Mouse (Mus musculus): ENCODE measurements around the gene Clptm1. TPM values are rescaled to one million over a fixed set of nuclear protein-coding genes. Genes with fewer than 3 reads are reported as not detected.
"Not testable (repeated sequence)": the region's sequence is repeated elsewhere in the genome, so short reads cannot be mapped to it uniquely, and the experiment has no call there.

Gene Clptm1
- polyA plus RNA-seq, 1 experiment = 158 TPM

DNA sequence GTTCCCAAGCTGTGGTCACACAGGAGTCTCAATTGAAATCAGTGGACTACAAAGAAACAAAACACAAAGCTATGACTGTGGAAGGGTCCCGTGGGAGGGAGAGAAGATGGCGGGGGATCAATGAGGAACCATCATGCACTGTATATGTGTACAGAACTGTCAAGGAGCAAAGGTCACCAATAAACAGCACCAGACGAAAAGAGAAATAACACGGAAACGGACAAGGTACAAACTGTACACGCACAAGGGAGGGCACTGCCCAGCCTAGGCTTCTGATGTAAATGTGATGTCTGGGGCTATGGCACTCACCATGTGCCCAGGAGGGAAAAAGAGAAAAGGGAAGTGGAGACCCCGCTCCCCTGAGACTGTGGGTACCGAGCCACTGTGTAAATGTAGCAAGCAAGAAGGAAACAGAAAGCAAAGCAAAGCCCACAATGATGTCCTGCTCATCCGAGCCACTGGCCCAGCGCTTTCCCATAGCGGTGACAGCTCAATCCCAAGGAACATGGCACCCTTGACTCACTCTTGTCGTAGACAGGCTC lies 49.7 kb downstream of the Clptm1 start:
- Histone ChIP-seq H3K27me3 (ENCODE audit: control insufficient read depth, insufficient read depth, low read length) (no peaks in the 10 kb centered on the region), H3K4me3 (replicated peaks; ENCODE audit: insufficient read depth, low read depth, low read length) (no peak overlapping the region)
- WGBS = 87% methylated on average over 12 of the region's 12 CpGs

DNA sequence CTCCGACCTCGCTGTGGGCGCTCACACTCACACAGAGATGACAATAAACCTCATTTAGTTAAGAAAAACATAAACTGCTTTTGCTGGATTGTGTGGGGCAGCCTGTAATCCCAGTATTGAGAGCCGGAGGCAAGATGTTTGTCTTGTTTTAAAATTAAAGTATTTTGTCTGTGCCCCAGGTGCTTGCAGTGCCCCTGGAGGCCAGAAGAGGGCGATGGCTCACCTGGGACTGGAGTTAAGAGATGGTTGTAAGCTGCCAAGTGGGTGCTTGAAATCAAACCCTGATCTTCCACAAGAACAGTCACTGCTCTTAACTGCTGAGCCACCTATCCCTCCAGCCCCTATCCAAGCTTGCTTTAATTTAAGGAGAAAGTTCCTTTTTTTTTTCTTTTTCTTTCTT lies 53.9 kb downstream of the Clptm1 start:
- TF ChIP-seq CTCF (IDR thresholded peaks at IDR 0.05; ENCODE audit: borderline replicate concordance, insufficient read depth, low read depth, low read length) = no peak
- Histone ChIP-seq H3K4me1 (ENCODE audit: control insufficient read depth, insufficient read depth, low read length) (no peaks in the 10 kb centered on the region), H3K27ac (ENCODE audit: insufficient read depth, low read length) (no peak overlapping the region), H3K27me3 (ENCODE audit: control insufficient read depth, insufficient read depth, low read length) (no peaks in the 10 kb centered on the region), H3K4me3 (replicated peaks; ENCODE audit: insufficient read depth, low read depth, low read length) (no peak overlapping the region)
- DNase-seq = no peak
- WGBS = 72% methylated on average over 5 of the region's 5 CpGs

More for the DNA sequence above, 49.7 kb downstream of the Clptm1 start:
- TF ChIP-seq POLR2A (IDR thresholded peaks at IDR 0.05; ENCODE audit: borderline replicate concordance, insufficient read depth, low read length) (no peak), CTCF (IDR thresholded peaks at IDR 0.05; ENCODE audit: borderline replicate concordance, insufficient read depth, low read depth, low read length) (no peak)
- Histone ChIP-seq H3K27ac (ENCODE audit: insufficient read depth, low read length) (no peak overlapping the region), H3K4me1 (ENCODE audit: control insufficient read depth, insufficient read depth, low read length) (no peaks in the 10 kb centered on the region)
- no peak for DNase-seq

DNA sequence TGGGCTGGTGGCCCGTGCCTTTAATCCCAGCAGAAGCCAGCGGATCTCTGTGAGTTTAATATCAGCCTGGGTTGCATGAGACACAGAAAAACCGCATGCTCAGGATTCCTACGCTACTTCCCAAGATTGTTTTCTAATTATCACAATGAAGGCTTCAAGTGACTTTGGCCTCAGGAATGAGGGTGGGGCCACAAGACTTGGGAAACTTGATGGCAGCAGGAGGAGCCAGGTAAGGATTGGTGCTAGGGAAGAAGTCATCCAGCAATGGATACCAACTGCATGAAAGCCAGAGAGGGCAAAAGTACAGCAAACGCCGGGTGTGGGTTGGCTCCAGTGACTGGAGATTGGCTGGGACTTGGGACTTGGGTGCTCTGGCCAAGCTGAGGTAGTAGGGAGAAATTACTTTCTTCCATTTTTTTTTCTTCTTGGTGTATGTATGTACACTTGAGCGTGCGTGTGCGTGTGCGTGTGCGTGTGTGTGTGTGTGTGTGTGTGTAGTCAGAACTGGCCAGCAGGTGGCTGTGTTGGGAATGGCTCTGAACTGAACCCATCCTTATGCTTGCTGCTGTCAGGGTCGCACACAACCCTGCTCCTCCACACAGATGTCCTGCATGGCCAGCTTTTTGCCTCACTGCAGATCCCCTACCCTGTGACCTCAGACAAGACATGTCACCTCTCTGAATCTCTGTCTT lies 55.0 kb downstream of the Clptm1 start:
- no peak overlapping the region for H3K4me3 ChIP-seq (replicated peaks; ENCODE audit: insufficient read depth, low read depth, low read length)
- no peak overlapping the region for H3K27ac ChIP-seq (ENCODE audit: insufficient read depth, low read length)
- no peak for DNase-seq
- H3K27me3 ChIP-seq (ENCODE audit: control insufficient read depth, insufficient read depth, low read length) = no peaks in the 10 kb centered on the region
- no peaks in the 10 kb centered on the region for H3K4me1 ChIP-seq (ENCODE audit: control insufficient read depth, insufficient read depth, low read length)
- TF ChIP-seq POLR2A (IDR thresholded peaks at IDR 0.05; ENCODE audit: borderline replicate concordance, insufficient read depth, low read length) (no peak), CTCF (IDR thresholded peaks at IDR 0.05; ENCODE audit: borderline replicate concordance, insufficient read depth, low read depth, low read length) (no peak)
- 93% methylated on average over 12 of the region's 12 CpGs for WGBS

DNA sequence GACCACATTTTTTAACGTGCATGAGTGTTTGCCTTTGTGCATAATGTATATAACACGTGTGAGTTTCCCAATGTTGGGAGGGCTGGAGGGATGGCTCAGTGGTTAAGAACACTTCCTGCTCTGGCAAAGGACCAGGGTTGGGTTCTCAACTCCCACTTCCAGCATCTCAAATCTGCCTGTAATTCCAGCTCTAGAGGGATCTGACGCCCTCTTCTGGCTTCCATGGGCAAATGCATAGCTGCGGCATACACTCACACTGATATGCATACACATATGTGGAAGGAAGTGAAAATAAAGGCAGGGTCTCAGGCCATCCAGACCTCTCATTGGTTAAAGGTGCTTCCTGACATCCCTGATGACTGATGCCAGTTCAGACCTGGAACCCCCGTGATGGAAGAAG lies 57.5 kb downstream of the Clptm1 start:
- H3K27me3 ChIP-seq (ENCODE audit: control insufficient read depth, insufficient read depth, low read length) = no peaks in the 10 kb centered on the region
- H3K4me1 ChIP-seq (ENCODE audit: control insufficient read depth, insufficient read depth, low read length) = peaks cover 5% of the 10 kb centered on the region
- H3K4me3 ChIP-seq (replicated peaks; ENCODE audit: insufficient read depth, low read depth, low read length) = no peak overlapping the region
- TF ChIP-seq CTCF (IDR thresholded peaks at IDR 0.05; ENCODE audit: borderline replicate concordance, insufficient read depth, low read depth, low read length) = no peak
- no peak overlapping the region for H3K27ac ChIP-seq (ENCODE audit: insufficient read depth, low read length)
- no peak for DNase-seq
- WGBS = 82% methylated on average over 5 of the region's 5 CpGs

DNA sequence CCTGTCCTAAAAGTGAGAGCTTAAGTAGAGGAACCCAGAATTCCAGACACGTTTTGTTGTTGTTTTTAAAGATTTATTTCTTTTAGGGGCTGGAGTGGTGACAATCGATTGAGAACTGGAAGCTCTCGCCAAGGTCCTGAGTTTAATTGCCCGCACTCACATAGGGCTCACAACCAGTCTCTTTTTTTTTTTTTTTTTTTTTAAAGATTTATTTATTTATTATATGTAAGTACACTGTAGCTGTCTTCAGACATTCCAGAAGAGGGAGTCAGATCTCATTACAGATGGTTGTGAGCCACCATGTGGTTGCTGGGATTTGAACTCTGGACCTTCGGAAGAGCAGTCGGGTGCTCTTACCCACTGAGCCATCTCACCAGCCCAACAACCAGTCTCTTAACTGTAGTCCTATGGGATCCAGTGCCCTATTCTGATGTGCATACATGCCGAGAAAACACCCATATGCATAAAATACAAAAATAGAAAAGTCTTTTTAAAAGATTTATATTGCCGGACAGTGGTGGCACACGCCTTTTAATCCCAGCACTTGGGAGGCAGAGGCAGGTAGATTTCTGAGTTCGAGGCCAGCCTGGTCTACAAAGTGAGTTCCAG lies 60.1 kb downstream of the Clptm1 start:
- 49% methylated on average over 10 of the region's 10 CpGs for WGBS
- H3K27me3 ChIP-seq (ENCODE audit: control insufficient read depth, insufficient read depth, low read length); DNase-seq; H3K27ac ChIP-seq (ENCODE audit: insufficient read depth, low read length): not testable (repeated sequence)
- Histone ChIP-seq H3K4me1 (ENCODE audit: control insufficient read depth, insufficient read depth, low read length) (peaks cover 15% of the 10 kb centered on the region), H3K4me3 (replicated peaks; ENCODE audit: insufficient read depth, low read depth, low read length) (peak overlapping the region; percentile 69)

DNA sequence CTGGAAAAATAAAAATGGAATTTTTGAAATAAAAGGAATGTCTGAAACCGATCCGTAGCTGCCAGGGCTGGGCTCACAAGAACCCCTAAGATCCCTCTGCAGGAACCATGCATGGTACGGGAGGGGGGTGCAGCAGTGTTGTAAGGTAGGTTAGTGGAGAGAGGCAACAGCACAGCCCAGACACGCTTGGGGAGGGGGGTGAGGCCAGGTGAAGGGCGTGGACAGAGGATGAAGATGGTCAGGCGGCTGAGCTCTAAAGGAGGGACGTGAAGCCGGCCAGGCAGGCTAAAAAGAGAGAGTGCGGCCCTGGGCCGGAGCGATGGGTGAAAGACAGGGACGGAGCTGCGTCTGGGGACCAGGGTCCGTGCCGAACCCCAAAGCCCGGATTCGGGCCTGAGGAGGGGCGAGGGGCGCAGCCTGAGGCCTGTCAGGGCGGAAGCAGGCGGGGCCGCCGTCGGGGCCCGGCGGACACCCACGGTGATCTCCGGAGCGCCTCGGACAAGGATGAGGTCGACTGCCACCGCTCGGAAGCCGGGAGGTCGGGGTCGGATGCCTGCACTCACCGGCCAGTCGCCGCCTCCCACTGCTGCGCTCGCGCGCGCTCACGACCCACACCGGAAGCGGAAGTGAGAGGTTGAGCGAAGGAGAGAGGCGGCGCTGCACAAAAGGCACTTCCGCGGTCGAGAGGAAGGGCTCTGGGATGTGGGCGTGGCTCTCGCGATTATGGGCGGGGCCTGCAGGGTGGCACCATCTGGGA lies 60.8 kb downstream of the Clptm1 start, which contains the start of gene Clasrp:
Gene Clasrp, minus strand, starts transcription at position 638 of the 757 bp plus-strand sequence.
- Histone ChIP-seq H3K27me3 (ENCODE audit: control insufficient read depth, insufficient read depth, low read length) (no peaks in the 10 kb centered on the region), H3K4me1 (ENCODE audit: control insufficient read depth, insufficient read depth, low read length) (peaks cover 16% of the 10 kb centered on the region), H3K4me3 (replicated peaks; ENCODE audit: insufficient read depth, low read depth, low read length) (peak within 1 kb of the TSS; percentile 69), H3K27ac (ENCODE audit: insufficient read depth, low read length) (peak within 1 kb of the TSS; percentile 46; the same call in 1 of the 2 replicates)
- peak; percentile 95 for DNase-seq
- WGBS = 1% methylated on average over 57 of the region's 57 CpGs
- no peak for TF ChIP-seq CTCF (IDR thresholded peaks at IDR 0.05; ENCODE audit: borderline replicate concordance, insufficient read depth, low read depth, low read length)
- TF ChIP-seq POLR2A (IDR thresholded peaks at IDR 0.05; ENCODE audit: borderline replicate concordance, insufficient read depth, low read length) = peak; percentile 89

DNA sequence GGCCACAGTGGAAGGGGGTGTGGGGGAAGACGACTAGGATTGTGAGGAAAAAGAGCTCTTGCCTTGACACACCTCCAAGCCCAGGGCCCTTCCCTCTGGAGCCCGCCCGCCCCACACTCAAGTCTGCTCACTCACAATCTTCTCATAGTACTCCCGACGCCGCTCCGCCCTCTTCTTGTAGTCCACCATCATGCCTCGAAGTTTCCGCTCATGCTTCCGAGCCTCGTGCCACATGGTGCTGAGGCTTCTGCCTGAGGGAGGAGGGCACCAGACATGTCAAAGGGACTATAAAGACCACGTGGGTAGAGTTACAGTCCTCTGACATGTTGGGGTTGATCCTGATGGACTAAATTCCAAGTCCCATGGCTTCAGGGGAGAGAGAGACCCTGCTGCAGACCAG lies 61.8 kb downstream of the Clptm1 start:
- H3K4me1 ChIP-seq (ENCODE audit: control insufficient read depth, insufficient read depth, low read length) = peaks cover 16% of the 10 kb centered on the region
- H3K4me3 ChIP-seq (replicated peaks; ENCODE audit: insufficient read depth, low read depth, low read length) = no peak overlapping the region
- DNase-seq = no peak
- 72% methylated on average over 12 of the region's 12 CpGs for WGBS
- TF ChIP-seq POLR2A (IDR thresholded peaks at IDR 0.05; ENCODE audit: borderline replicate concordance, insufficient read depth, low read length) (no peak), CTCF (IDR thresholded peaks at IDR 0.05; ENCODE audit: borderline replicate concordance, insufficient read depth, low read depth, low read length) (no peak)
- peak overlapping the region; percentile 26; the same call in 1 of the 2 replicates for H3K27ac ChIP-seq (ENCODE audit: insufficient read depth, low read length)
- H3K27me3 ChIP-seq (ENCODE audit: control insufficient read depth, insufficient read depth, low read length) = no peaks in the 10 kb centered on the region

Measured in cerebellum, adult 2 months (tissue).